Mouse (Mus musculus) heart, embryonic 16.5 days (tissue): Measurements from ENCODE around the gene Gm136. TPM values are rescaled to one million over a fixed set of nuclear protein-coding genes. Genes with fewer than 3 reads are reported as not detected.
"Not testable (repeated sequence)": the region's sequence is repeated elsewhere in the genome, so short reads cannot be mapped to it uniquely, and the experiment has no call there.

ENCODE experiments used
- ATAC-seq: fragments of 200-750 bp; cut with Nextera tagmentation; replicated peaks from 2 replicates; pipeline ENCODE4 v1.8.0; 2017; ENCODE audit warnings: moderate number of reproducible peaks; ENCODE audit not compliant: insufficient read depth, low FRiP score; ENCODE audit errors: extremely low read depth
- H3K27ac ChIP-seq: fragments of 300-500 bp; sonication (generic); 2 replicates; pipeline ENCODE4 v1.5.1; 2014; ENCODE audit warnings: mild to moderate bottlenecking, low read length, control low read depth, moderate library complexity
- H3K27me3 ChIP-seq: fragments of 300-500 bp; sonication (generic); 2 replicates; pipeline ENCODE4 v1.6.1; 2014; ENCODE audit warnings: low read length, mixed read lengths; ENCODE audit not compliant: control insufficient read depth, insufficient read depth
- H3K36me3 ChIP-seq: fragments of 300-500 bp; sonication (generic); 2 replicates; pipeline ENCODE4 v1.6.1; 2014; ENCODE audit not compliant: control insufficient read depth, insufficient read depth
- H3K4me1 ChIP-seq: fragments of 300-500 bp; sonication (generic); 2 replicates; pipeline ENCODE4 v1.6.1; 2014; ENCODE audit warnings: low read length, mixed read lengths; ENCODE audit not compliant: control insufficient read depth, insufficient read depth
- H3K4me2 ChIP-seq: fragments of 300-500 bp; sonication (generic); 2 replicates; pipeline ENCODE4 v1.6.1; 2014; ENCODE audit warnings: low read depth, mild to moderate bottlenecking, control low read depth, low read length
- H3K4me3 ChIP-seq: fragments of 300-500 bp; sonication (generic); 2 replicates; pipeline ENCODE4 v1.5.1; 2014; ENCODE audit warnings: mild to moderate bottlenecking, control low read depth, low read length
- H3K9ac ChIP-seq: fragments of 300-500 bp; sonication (generic); 2 replicates; pipeline ENCODE4 v1.6.1; 2014; ENCODE audit warnings: low read length, control low read depth
- H3K9me3 ChIP-seq: fragments of 300-500 bp; sonication (generic); replicated peaks from 2 replicates; pipeline ENCODE4 v1.6.1; 2016; ENCODE audit warnings: low read length; ENCODE audit not compliant: control insufficient read depth
- WGBS: fragments of 180-500 bp; shearing (Covaris S2); extraction: QIAGEN DNeasy Blood & Tissue Kit; methylation state at CpG from one replicate; pipeline ENCODE4 v1.1.7; 2014; 5-methylcytosine and 5-hydroxymethylcytosine counted together
- polyA plus RNA-seq: library from polyadenylated mRNA; unstranded; fragments of >200 nt; fragmentation: Nextera tagmentation; extraction: Ambion mirVana; gene quantifications from 2 replicates; pipeline ENCODE4 v1.2.1, GENCODE M21; 2015

The Gm136 gene
- polyA plus RNA-seq, 1 experiment from 2014 or later: not detected

- peak within 1 kb of the TSS; percentile 90 for H3K4me2 ChIP-seq
- peak; percentile 97 for ATAC-seq
- H3K4me3 ChIP-seq: peak within 1 kb of the TSS; percentile 63
- peak within 1 kb of the TSS; percentile 89 for H3K27ac ChIP-seq
- no peaks in the 10 kb centered on the region for H3K9me3 ChIP-seq
- WGBS: 5% methylated on average over 40 of the region's 40 CpGs
- peak within 1 kb of the TSS; percentile 78 for H3K9ac ChIP-seq
- peaks cover 5% of the 10 kb centered on the region; the same call in 1 of the 2 replicates for H3K4me1 ChIP-seq
- no peaks in the 10 kb centered on the region for H3K27me3 ChIP-seq
- H3K36me3 ChIP-seq: no peaks in the 10 kb centered on the region
Observed at GRCm38 (mm10) chr4:34777677-34778527, 21.8 kb upstream of the Gm136 start, which contains the start of gene Smim8. Smim8 (minus strand) TSS chr4:34778423.

GRCm38 (mm10) chr4:34771652-34772371, 15.7 kb upstream of the Gm136 start:
- ATAC-seq: no peak
- no peaks in the 10 kb centered on the region for H3K9me3 ChIP-seq
- H3K36me3 ChIP-seq: peaks cover 17% of the 10 kb centered on the region; the same call in 1 of the 2 replicates
- H3K27ac ChIP-seq: no peak overlapping the region
- H3K9ac ChIP-seq: no peak overlapping the region
- H3K27me3 ChIP-seq: no peaks in the 10 kb centered on the region
- 22% methylated on average over 8 of the region's 8 CpGs for WGBS
- no peak overlapping the region for H3K4me2 ChIP-seq
- H3K4me1 ChIP-seq: no peaks in the 10 kb centered on the region
- H3K4me3 ChIP-seq: no peak overlapping the region

- no peak for ATAC-seq
- Histone ChIP-seq H3K27me3 (no peaks in the 10 kb centered on the region), H3K36me3 (no peaks in the 10 kb centered on the region), H3K4me2 (no peak overlapping the region), H3K4me1 (no peaks in the 10 kb centered on the region), H3K9me3 (no peaks in the 10 kb centered on the region), H3K4me3 (no peak overlapping the region), H3K9ac (no peak overlapping the region), H3K27ac (no peak overlapping the region)
- 41% methylated on average over 6 of the region's 6 CpGs for WGBS
Observed at GRCm38 (mm10) chr4:34749236-34749635, 6.8 kb downstream of the Gm136 start.

- 71% methylated on average over 3 of the region's 3 CpGs for WGBS
- H3K9me3 ChIP-seq: no peaks in the 10 kb centered on the region; the same call in 1 of the 2 replicates
- no peak for ATAC-seq
- H3K4me1 ChIP-seq: peaks cover 2% of the 10 kb centered on the region; the same call in 1 of the 2 replicates
- no peak overlapping the region for H3K4me3 ChIP-seq
- H3K27ac ChIP-seq: no peak overlapping the region
- H3K9ac ChIP-seq: no peak overlapping the region
- H3K36me3 ChIP-seq: no peaks in the 10 kb centered on the region
- H3K4me2 ChIP-seq: no peak overlapping the region
- peaks cover 2% of the 10 kb centered on the region; the same call in 1 of the 2 replicates for H3K27me3 ChIP-seq
Observed at GRCm38 (mm10) chr4:34734461-34734860, 21.6 kb downstream of the Gm136 start.

- H3K36me3 ChIP-seq, H3K9me3 ChIP-seq, H3K27me3 ChIP-seq, H3K9ac ChIP-seq, H3K27ac ChIP-seq, H3K4me2 ChIP-seq, H3K4me1 ChIP-seq, H3K4me3 ChIP-seq, ATAC-seq: not testable (repeated sequence)
- 29% methylated on average over 2 of the region's 2 CpGs for WGBS
Observed at GRCm38 (mm10) chr4:34733415-34733814, 22.6 kb downstream of the Gm136 start.

GRCm38 (mm10) chr4:34729851-34730341, 26.2 kb downstream of the Gm136 start, which contains the start of gene Cfap206:
Cfap206 (minus strand) TSS chr4:34730206.
- H3K27ac ChIP-seq: no peak within 1 kb of the TSS
- peak within 1 kb of the TSS; percentile 65 for H3K4me3 ChIP-seq
- ATAC-seq: peak; percentile 92
- H3K4me2 ChIP-seq: peak within 1 kb of the TSS; percentile 87
- peaks cover 2% of the 10 kb centered on the region; the same call in 1 of the 2 replicates for H3K27me3 ChIP-seq
- under 1% methylated on average over 38 of the region's 38 CpGs for WGBS
- H3K9me3 ChIP-seq: no peaks in the 10 kb centered on the region
- peaks cover 2% of the 10 kb centered on the region; the same call in 1 of the 2 replicates for H3K4me1 ChIP-seq
- H3K36me3 ChIP-seq: no peaks in the 10 kb centered on the region
- H3K9ac ChIP-seq: peak within 1 kb of the TSS; percentile 58

GRCm38 (mm10) chr4:34725710-34726109, 30.4 kb downstream of the Gm136 start:
- not testable (repeated sequence) for H3K4me1 ChIP-seq, ATAC-seq, H3K27ac ChIP-seq, H3K27me3 ChIP-seq, H3K4me2 ChIP-seq, H3K4me3 ChIP-seq, H3K9ac ChIP-seq, H3K36me3 ChIP-seq, H3K9me3 ChIP-seq
- 77% methylated on average over 3 of the region's 3 CpGs for WGBS

GRCm38 (mm10) chr4:34724306-34724705, 31.8 kb downstream of the Gm136 start:
- H3K9me3 ChIP-seq: peaks cover 5% of the 10 kb centered on the region
- H3K9ac ChIP-seq: no peak overlapping the region
- ATAC-seq: no peak
- no peak overlapping the region for H3K27ac ChIP-seq
- H3K4me1 ChIP-seq: no peaks in the 10 kb centered on the region
- no peak overlapping the region for H3K4me2 ChIP-seq
- 64% methylated on average over 4 of the region's 4 CpGs for WGBS
- no peaks in the 10 kb centered on the region for H3K36me3 ChIP-seq
- no peaks in the 10 kb centered on the region for H3K27me3 ChIP-seq
- H3K4me3 ChIP-seq: no peak overlapping the region
